Mouse (Mus musculus) heart, postnatal 0 days (tissue): ENCODE data around the gene Krt32.

Experiments
- CTCF ChIP-seq: IDR thresholded peaks from 2 replicates; pipeline ENCODE4 v1.5.1; 2016; ENCODE audit warnings: antibody characterized with exemption, control low read depth, low read depth
- EP300 ChIP-seq: IDR thresholded peaks from 2 replicates; pipeline ENCODE4 v1.6.1; 2016; ENCODE audit warnings: antibody characterized with exemption, low read depth

DNA sequence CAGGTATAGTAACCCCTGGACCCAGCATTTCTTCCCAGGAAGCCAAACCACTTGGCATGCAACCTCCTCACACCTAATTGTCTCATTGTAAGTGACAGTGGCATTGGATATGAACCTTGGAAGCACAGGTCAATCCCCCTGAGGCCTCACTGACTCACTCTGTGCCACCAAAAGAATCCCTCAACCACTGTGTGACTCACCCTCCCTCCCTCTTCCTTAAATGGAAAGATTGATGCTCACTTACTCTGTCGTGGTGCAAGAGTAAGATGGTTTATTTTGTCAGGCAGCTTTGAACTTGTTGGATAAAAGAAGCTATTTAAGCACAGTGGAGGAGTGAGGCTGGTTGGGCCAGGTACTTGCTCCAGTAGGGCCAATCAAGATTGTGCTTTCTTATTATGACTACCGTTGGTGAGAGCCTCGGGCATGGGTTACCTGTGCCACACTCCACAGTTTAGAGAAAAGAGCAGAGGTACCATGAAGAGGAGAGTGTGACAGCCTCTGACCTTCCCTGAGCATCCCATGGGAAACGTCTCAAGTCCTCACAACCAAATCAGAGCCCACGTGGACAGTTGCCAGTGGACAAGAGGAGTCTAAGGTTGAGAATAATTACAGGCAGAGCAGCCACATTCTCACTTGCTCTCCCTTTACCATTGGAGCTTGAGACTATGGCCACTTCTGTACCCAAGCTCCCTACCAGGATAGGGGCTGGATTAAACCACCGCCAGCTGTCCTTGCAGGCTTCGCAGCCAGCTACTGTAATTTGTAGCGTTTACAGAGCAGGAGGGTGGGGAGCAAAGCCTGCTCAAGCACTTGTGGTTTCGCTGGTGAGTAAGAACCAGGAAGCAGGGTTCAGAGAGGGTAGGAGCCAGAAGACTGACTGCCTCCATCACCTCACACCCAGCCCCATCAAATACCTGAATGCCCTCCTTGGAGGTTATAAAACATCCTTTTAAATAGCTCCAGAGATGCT is 32.1 kb downstream of the Krt32 start:
- TF ChIP-seq EP300 (no peak), CTCF (no peak)
